Mouse (Mus musculus): ENCODE data around the gene Ptpn1. TPM values are rescaled to one million over a fixed set of nuclear protein-coding genes. Genes with fewer than 3 reads are reported as not detected.

Gene Ptpn1
- polyA plus RNA-seq, 1 experiment: 44.4 TPM

- DNase-seq (ENCODE audit: low read depth): no peak
These were observed 74.6 kb downstream of the Ptpn1 start for GRCm38 (mm10) chr2:168006489-168006888.

- DNase-seq (ENCODE audit: low read depth): no peak
These were observed 76.3 kb downstream of the Ptpn1 start for GRCm38 (mm10) chr2:168008132-168008531.

GRCm38 (mm10) chr2:168009936-168010668 lies 78.2 kb downstream of the Ptpn1 start, which contains the start of gene Ripor3:
TSS of gene Ripor3 (minus strand) at chr2:168010618.
- DNase-seq (ENCODE audit: low read depth): no peak

- DNase-seq (ENCODE audit: low read depth): no peak
These were observed 79.0 kb downstream of the Ptpn1 start for GRCm38 (mm10) chr2:168010893-168011292.

GRCm38 (mm10) chr2:168016951-168017391 lies 85.1 kb downstream of the Ptpn1 start:
- no peak for DNase-seq (ENCODE audit: low read depth)

GRCm38 (mm10) chr2:168019201-168019715 lies 87.4 kb downstream of the Ptpn1 start:
- DNase-seq (ENCODE audit: low read depth): no peak

- DNase-seq (ENCODE audit: low read depth): no peak
These were observed 92.0 kb downstream of the Ptpn1 start for GRCm38 (mm10) chr2:168023763-168024402.

GRCm38 (mm10) chr2:168025174-168025573 lies 93.3 kb downstream of the Ptpn1 start:
- DNase-seq (ENCODE audit: low read depth): no peak

- DNase-seq (ENCODE audit: low read depth): no peak
These were observed 94.0 kb downstream of the Ptpn1 start for GRCm38 (mm10) chr2:168025882-168026281.

GRCm38 (mm10) chr2:168026467-168026866 lies 94.6 kb downstream of the Ptpn1 start:
- no peak for DNase-seq (ENCODE audit: low read depth)

GRCm38 (mm10) chr2:168028376-168028775 lies 96.5 kb downstream of the Ptpn1 start:
- no peak for DNase-seq (ENCODE audit: low read depth)

Other genes with a start within 250 kb of the Ptpn1 start
- 162 and 211 TPM in 2 replicates for gene Cebpb, start 243.1 kb upstream of the Ptpn1 start, polyA plus RNA-seq (2012; rRNA removed)
- 210 and 219 TPM in 2 replicates for gene Tmem189, start 242.2 kb upstream of the Ptpn1 start, polyA plus RNA-seq (2012; rRNA removed)
- gene Ripor3, start 78.6 kb downstream of the Ptpn1 start, polyA plus RNA-seq (2012; rRNA removed): 1.6 and 2.1 TPM in 2 replicates
- 8.9 and 13.0 TPM in 2 replicates for gene Pard6b, start 148.9 kb downstream of the Ptpn1 start, polyA plus RNA-seq (2012; rRNA removed)

Measured in gonadal fat pad, adult 2 months (tissue).